Mouse (Mus musculus): ENCODE results near the gene Atp8b5. TPM values are rescaled to one million over a fixed set of nuclear protein-coding genes. Genes with fewer than 3 reads are reported as not detected.

Atp8b5 gene
- polyA plus RNA-seq, 1 experiment from 2014 or later, result 0.78 TPM

DNA sequence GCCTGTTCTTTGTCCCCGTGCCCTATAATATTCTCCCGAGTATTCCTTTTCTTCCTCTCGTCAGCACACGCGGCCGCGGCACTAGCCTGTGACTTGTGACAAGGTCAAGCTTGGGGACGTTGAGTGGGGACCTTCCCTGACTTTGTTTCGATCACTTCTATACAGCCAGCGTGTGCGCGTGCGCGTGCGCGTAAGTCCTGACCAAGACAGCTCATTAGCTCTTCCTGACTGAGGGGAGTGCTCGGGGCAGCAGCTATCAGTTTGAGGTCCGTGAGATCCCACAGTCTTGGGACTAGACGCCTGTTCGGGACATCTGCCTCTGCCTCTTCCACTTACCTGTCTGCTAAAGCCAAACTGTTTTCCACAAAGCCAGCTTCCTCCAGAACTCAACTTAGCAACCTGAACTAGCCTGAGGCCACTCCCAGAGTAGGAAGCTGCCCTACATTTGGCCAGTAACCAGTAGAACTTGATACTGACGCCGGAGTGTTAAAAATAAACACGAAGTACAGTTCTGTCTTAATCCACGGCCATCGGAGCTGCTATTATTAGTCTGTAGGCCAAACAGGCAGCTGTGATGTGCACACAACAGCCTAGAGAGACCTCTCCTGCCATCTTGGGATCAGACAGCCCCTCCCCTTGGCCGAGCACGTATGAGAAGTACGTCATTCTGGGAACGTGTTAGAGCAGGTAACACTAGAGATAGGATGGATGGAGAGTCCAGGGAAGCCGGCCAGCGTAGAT lies 132.6 kb downstream of the Atp8b5 start:
- peak overlapping the region; percentile 66 for H3K27ac ChIP-seq (replicated peaks)
- no peaks in the 10 kb centered on the region for H3K27me3 ChIP-seq (replicated peaks)
- peaks cover 30% of the 10 kb centered on the region for H3K4me1 ChIP-seq
- ATAC-seq (ENCODE audit: low FRiP score), result no peak
- H3K4me2 ChIP-seq, result peak overlapping the region; percentile 17; the same call in 1 of the 2 replicates
- H3K4me3 ChIP-seq (replicated peaks), result no peak overlapping the region
- H3K9me3 ChIP-seq (replicated peaks), result no peaks in the 10 kb centered on the region
- no peaks in the 10 kb centered on the region for H3K36me3 ChIP-seq
- WGBS, result 81% methylated on average over 31 of the region's 31 CpGs
- H3K9ac ChIP-seq (replicated peaks), result no peak overlapping the region

GRCm38 (mm10) chr4:43400976-43401375 lies 134.0 kb downstream of the Atp8b5 start:
- no peak overlapping the region for H3K4me2 ChIP-seq
- ATAC-seq (ENCODE audit: low FRiP score), result no peak
- H3K4me1 ChIP-seq, result peaks cover 40% of the 10 kb centered on the region
- H3K4me3 ChIP-seq (replicated peaks), result no peak overlapping the region
- H3K27me3 ChIP-seq (replicated peaks), result no peaks in the 10 kb centered on the region
- H3K9ac ChIP-seq (replicated peaks), result no peak overlapping the region
- H3K27ac ChIP-seq (replicated peaks), result no peak overlapping the region
- no peaks in the 10 kb centered on the region for H3K9me3 ChIP-seq (replicated peaks)
- no peaks in the 10 kb centered on the region for H3K36me3 ChIP-seq
- 32% methylated on average over 10 of the region's 10 CpGs for WGBS

- H3K36me3 ChIP-seq, result no peaks in the 10 kb centered on the region
- WGBS, result 91% methylated on average over 10 of the region's 10 CpGs
- H3K27ac ChIP-seq (replicated peaks), result no peak overlapping the region
- no peaks in the 10 kb centered on the region for H3K27me3 ChIP-seq (replicated peaks)
- no peak for ATAC-seq (ENCODE audit: low FRiP score)
- no peak overlapping the region for H3K9ac ChIP-seq (replicated peaks)
- peaks cover 43% of the 10 kb centered on the region for H3K4me1 ChIP-seq
- H3K4me2 ChIP-seq, result no peak overlapping the region
- H3K4me3 ChIP-seq (replicated peaks), result no peak overlapping the region
- no peaks in the 10 kb centered on the region for H3K9me3 ChIP-seq (replicated peaks)
These were observed 134.5 kb downstream of the Atp8b5 start for GRCm38 (mm10) chr4:43401486-43401885.

DNA sequence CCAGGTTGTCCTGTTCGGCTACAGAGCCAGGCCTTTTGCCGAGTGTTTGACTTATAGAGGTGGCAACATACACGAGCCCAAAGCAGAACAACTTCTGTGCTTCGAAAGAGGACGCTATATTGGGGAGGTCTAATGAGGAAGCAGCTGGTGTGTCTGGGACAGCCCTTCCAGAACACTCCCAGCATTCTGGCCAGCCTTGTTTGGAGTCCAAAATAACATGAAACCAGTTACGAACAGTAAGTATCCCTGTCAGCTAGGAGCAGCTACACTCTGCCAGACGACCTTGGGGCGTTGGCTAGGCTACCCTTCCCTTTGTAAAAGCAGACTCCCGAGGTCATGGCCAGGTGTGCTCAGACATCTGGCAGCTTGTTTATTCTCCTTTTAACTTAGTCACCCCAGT lies 135.3 kb downstream of the Atp8b5 start:
- no peak overlapping the region for H3K4me3 ChIP-seq (replicated peaks)
- no peak for ATAC-seq (ENCODE audit: low FRiP score)
- no peak overlapping the region for H3K27ac ChIP-seq (replicated peaks)
- H3K9ac ChIP-seq (replicated peaks), result no peak overlapping the region
- WGBS, result 84% methylated on average over 9 of the region's 9 CpGs
- H3K36me3 ChIP-seq, result no peaks in the 10 kb centered on the region
- H3K9me3 ChIP-seq (replicated peaks), result no peaks in the 10 kb centered on the region
- H3K4me2 ChIP-seq, result no peak overlapping the region
- H3K27me3 ChIP-seq (replicated peaks), result no peaks in the 10 kb centered on the region
- H3K4me1 ChIP-seq, result peaks cover 46% of the 10 kb centered on the region

DNA sequence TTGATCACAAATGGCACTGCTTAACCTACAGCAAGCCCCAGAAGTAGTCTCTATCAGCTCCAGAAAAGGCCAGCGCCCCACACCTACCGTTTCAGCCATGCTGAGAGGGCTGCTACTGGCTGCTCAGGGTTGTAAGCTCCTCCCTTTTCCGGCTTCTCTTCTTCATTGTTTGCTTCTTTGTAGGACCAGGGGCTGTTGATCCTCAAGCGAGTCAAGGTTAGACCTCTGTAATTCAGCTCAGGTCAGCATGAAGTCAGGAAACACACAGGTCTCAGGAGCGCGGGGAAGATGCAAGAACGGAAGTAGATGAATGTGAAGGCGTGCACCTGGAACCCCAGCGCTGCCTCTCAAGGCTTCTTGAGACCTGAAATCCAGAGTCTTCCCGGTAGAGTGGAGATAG lies 137.7 kb downstream of the Atp8b5 start:
- Histone ChIP-seq H3K27ac (replicated peaks) (no peak overlapping the region), H3K27me3 (replicated peaks) (no peaks in the 10 kb centered on the region), H3K9me3 (replicated peaks) (no peaks in the 10 kb centered on the region), H3K4me2 (no peak overlapping the region), H3K4me1 (peaks cover 51% of the 10 kb centered on the region), H3K9ac (replicated peaks) (no peak overlapping the region), H3K36me3 (no peaks in the 10 kb centered on the region), H3K4me3 (replicated peaks) (no peak overlapping the region)
- WGBS, result 87% methylated on average over 10 of the region's 10 CpGs
- no peak for ATAC-seq (ENCODE audit: low FRiP score)

DNA sequence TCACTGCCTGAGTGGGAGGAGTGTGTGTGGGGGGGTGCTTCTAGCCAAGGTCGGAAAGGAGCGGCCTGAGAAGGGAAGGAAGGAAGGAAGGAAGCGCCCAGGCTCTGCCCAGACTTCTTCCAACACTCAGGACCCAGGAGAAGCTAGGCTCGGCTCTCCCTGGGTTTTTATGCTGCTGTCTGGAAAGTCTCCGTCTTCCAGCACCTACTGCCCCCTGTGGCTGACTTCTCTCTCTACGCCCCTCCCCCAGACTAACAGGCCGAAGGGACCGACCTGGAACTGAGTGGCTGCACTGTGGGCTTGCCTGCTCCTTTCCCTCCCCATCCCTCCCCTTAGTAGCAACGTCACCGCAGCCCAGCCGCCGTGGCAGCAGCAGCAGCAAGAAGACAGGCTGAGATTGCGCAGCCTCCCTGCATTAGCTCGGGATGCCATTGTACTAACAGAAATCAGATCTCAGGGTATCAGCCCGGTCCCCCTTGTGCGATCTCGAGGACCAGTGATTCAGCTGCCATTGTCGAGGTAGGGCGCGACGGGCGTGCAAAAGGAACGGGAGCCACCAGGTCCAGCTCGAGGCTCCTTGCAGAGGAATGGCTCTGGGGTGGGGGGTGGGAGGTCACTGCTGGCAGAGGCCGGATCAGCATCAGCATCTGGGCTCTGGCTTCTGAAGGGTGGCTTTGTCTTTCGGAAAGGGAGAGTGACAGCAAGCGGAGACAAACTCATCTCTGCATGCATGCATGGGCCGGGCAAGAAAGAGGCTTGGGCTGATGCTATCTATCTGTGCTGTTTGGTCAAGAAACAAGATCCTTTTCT lies 139.4 kb downstream of the Atp8b5 start:
- peak overlapping the region; percentile 81 for H3K4me2 ChIP-seq
- ATAC-seq (ENCODE audit: low FRiP score), result peak; percentile 95
- WGBS, result 2% methylated on average over 28 of the region's 28 CpGs
- H3K27ac ChIP-seq (replicated peaks), result peak overlapping the region; percentile 99
- H3K9me3 ChIP-seq (replicated peaks), result no peaks in the 10 kb centered on the region
- H3K36me3 ChIP-seq, result no peaks in the 10 kb centered on the region
- H3K4me3 ChIP-seq (replicated peaks), result peak overlapping the region; percentile 70
- peaks cover 51% of the 10 kb centered on the region for H3K4me1 ChIP-seq
- H3K27me3 ChIP-seq (replicated peaks), result no peaks in the 10 kb centered on the region
- H3K9ac ChIP-seq (replicated peaks), result peak overlapping the region; percentile 89

- H3K4me1 ChIP-seq, result peaks cover 53% of the 10 kb centered on the region
- no peaks in the 10 kb centered on the region for H3K9me3 ChIP-seq (replicated peaks)
- H3K9ac ChIP-seq (replicated peaks), result peak overlapping the region; percentile 89
- no peaks in the 10 kb centered on the region; the same call in 1 of the 2 replicates for H3K36me3 ChIP-seq
- H3K4me2 ChIP-seq, result peak overlapping the region; percentile 81
- peak; percentile 70 for ATAC-seq (ENCODE audit: low FRiP score)
- H3K27ac ChIP-seq (replicated peaks), result peak overlapping the region; percentile 99
- no peaks in the 10 kb centered on the region for H3K27me3 ChIP-seq (replicated peaks)
- 47% methylated on average over 12 of the region's 12 CpGs for WGBS
- peak overlapping the region; percentile 70 for H3K4me3 ChIP-seq (replicated peaks)
These were observed 140.3 kb downstream of the Atp8b5 start for GRCm38 (mm10) chr4:43407071-43407920.

DNA sequence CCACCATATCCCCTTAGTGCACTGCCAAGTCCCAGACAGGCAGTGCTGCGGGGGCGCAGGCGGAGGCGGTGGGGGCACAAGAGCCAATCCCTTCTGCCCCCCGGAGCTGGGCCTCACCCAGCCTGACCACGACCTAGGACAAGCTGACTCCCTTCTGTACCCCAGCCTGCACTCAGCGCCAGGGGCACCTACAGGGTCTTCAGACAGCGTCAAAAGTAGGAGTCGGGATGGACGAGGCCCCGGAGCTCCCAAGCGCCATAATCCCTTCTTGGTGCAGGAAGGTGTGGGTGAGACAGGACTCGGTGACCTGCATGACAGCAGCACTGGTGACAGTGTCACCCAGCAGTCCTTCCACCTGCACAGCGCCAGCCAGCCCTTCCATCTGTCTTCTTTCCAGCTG lies 147.8 kb downstream of the Atp8b5 start:
- Histone ChIP-seq H3K4me3 (replicated peaks) (no peak overlapping the region), H3K4me1 (peaks cover 43% of the 10 kb centered on the region), H3K27me3 (replicated peaks) (no peaks in the 10 kb centered on the region), H3K9ac (replicated peaks) (no peak overlapping the region), H3K27ac (replicated peaks) (no peak overlapping the region), H3K4me2 (no peak overlapping the region), H3K9me3 (replicated peaks) (no peaks in the 10 kb centered on the region), H3K36me3 (peaks cover 52% of the 10 kb centered on the region)
- WGBS, result 93% methylated on average over 14 of the region's 14 CpGs
- 0 out of 2 replicates have a peak, but pooled peaks have one; percentile 4 for ATAC-seq (ENCODE audit: low FRiP score)

- no peak overlapping the region for H3K9ac ChIP-seq (replicated peaks)
- peaks cover 56% of the 10 kb centered on the region for H3K36me3 ChIP-seq
- H3K27me3 ChIP-seq (replicated peaks), result no peaks in the 10 kb centered on the region
- H3K4me2 ChIP-seq, result no peak overlapping the region
- 94% methylated on average over 29 of the region's 29 CpGs for WGBS
- no peaks in the 10 kb centered on the region for H3K9me3 ChIP-seq (replicated peaks)
- no peak for ATAC-seq (ENCODE audit: low FRiP score)
- peaks cover 42% of the 10 kb centered on the region for H3K4me1 ChIP-seq
- no peak overlapping the region for H3K4me3 ChIP-seq (replicated peaks)
- no peak overlapping the region for H3K27ac ChIP-seq (replicated peaks)
These were observed 148.5 kb downstream of the Atp8b5 start for GRCm38 (mm10) chr4:43415221-43416070.

DNA sequence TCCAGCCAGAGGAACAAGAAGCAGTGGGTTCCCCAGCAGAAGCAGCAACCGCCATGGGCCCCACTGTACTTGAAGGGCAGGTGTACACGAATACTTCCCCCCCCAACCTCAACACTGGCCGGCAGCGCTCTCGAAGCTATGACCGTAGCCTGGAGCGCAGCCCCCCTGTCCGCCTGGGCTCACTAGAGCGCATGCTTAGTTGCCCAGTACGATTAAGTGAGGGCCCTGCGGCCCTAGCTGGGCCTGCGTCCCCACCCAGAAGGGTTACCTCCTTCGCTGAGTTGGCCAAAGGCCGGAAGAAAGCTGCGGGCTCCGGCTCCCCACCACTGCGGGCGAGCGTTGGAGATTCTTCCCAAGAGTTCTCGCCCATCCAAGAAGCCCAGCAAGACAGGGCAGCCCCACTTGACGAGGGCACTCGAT lies 149.1 kb downstream of the Atp8b5 start:
- Histone ChIP-seq H3K9ac (replicated peaks) (no peak overlapping the region), H3K27ac (replicated peaks) (no peak overlapping the region), H3K9me3 (replicated peaks) (no peaks in the 10 kb centered on the region), H3K4me1 (peaks cover 40% of the 10 kb centered on the region), H3K4me3 (replicated peaks) (no peak overlapping the region), H3K36me3 (peaks cover 56% of the 10 kb centered on the region), H3K4me2 (no peak overlapping the region), H3K27me3 (replicated peaks) (no peaks in the 10 kb centered on the region)
- ATAC-seq (ENCODE audit: low FRiP score), result no peak
- WGBS, result 96% methylated on average over 22 of the region's 22 CpGs

All from neural tube, embryonic 15.5 days (tissue).